Mouse (Mus musculus): ENCODE measurements at regions not wholly inside any gene's neighbourhood (a gene's known extent, or its start where the extent isn't known, plus 50 kb on each side); places are given as distances from the start of the nearest gene placed in this dataset.

DNA sequence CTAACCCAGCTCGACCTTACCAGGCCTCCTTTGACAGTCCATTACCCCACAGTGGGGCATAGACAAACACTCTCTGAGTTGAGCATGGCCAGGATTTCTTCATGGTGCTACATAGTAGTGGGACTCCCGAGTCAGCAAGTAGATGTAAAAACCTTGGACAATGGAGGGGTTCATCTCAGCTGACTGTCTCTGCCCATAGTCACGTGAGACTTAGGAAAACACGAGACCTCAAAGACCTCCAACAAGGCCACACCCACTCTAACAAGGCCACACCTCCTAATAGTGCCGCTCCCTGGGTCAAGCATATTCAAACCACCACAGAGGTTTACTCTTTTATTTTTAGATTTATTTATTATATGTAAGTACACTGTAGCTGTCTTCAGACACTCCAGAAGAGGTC, 52.5 kb upstream of the Cldn24 start:
- no peak for DNase-seq (ENCODE audit: low spot score)

GRCm38 (mm10) chr8:47768751-47769150, 53.2 kb upstream of the Cldn24 start:
- peak; percentile 26 for DNase-seq (ENCODE audit: low spot score)

GRCm38 (mm10) chr8:47764480-47764879, 50.7 kb upstream of the Cdkn2aip start:
- peak; percentile 32 for DNase-seq (ENCODE audit: low spot score)

- DNase-seq (ENCODE audit: low spot score): peak; percentile 32
Observed at GRCm38 (mm10) chr8:47764068-47764467, 50.3 kb upstream of the Cdkn2aip start.

Data from MN1 (cell line).